Mouse (Mus musculus) induced T-regulatory cell, adult 2 months (primary cell): ENCODE data around the gene Olfr1378.

ENCODE experiments used
- DNase-seq: peaks from one replicate; pipeline ENCODE4 v3.0.0-alpha.2; 2012; ENCODE audit warnings: low read depth

Olfr1378 gene

GRCm38 (mm10) chr11:50966230-50966629 is at the start of gene Olfr1378:
TSS of gene Olfr1378 (plus strand) at chr11:50966530.
- no peak for DNase-seq

- no peak for DNase-seq
These were observed 35.8 kb upstream of the Olfr1378 start for GRCm38 (mm10) chr11:50930469-50931014.

GRCm38 (mm10) chr11:50931021-50931420 is 35.3 kb upstream of the Olfr1378 start:
- no peak for DNase-seq

GRCm38 (mm10) chr11:50931451-50931866 is 34.9 kb upstream of the Olfr1378 start, which contains the start of gene Zfp354b:
TSS of gene Zfp354b (minus strand) at chr11:50931633.
- DNase-seq, result peak; percentile 6

GRCm38 (mm10) chr11:50932040-50932439 is 34.3 kb upstream of the Olfr1378 start:
- DNase-seq, result no peak

- no peak for DNase-seq
These were observed 27.9 kb upstream of the Olfr1378 start for GRCm38 (mm10) chr11:50938435-50938834.

GRCm38 (mm10) chr11:50939621-50940366 is 26.5 kb upstream of the Olfr1378 start:
- DNase-seq, result peak; percentile 60

GRCm38 (mm10) chr11:50942386-50942785 is 23.9 kb upstream of the Olfr1378 start:
- no peak for DNase-seq

- no peak for DNase-seq
These were observed 22.8 kb upstream of the Olfr1378 start, which contains the start of gene 4933414I15Rik for GRCm38 (mm10) chr11:50943506-50943905. TSS of gene 4933414I15Rik (minus strand) at chr11:50943765.

- peak; percentile 65 for DNase-seq
These were observed 14.0 kb upstream of the Olfr1378 start for GRCm38 (mm10) chr11:50952290-50952689.

GRCm38 (mm10) chr11:50953665-50954064 is 12.7 kb upstream of the Olfr1378 start, which contains the start of gene Prop1:
TSS of gene Prop1 (minus strand) at chr11:50953765.
- no peak for DNase-seq

GRCm38 (mm10) chr11:50964886-50965285 is 1.4 kb upstream of the Olfr1378 start:
- no peak for DNase-seq

GRCm38 (mm10) chr11:50977216-50977615 is 10.9 kb downstream of the Olfr1378 start:
- DNase-seq, result peak; percentile 2

- DNase-seq, result no peak
These were observed 15.3 kb downstream of the Olfr1378 start, which contains the start of gene Olfr1377 for GRCm38 (mm10) chr11:50981667-50982066. TSS of gene Olfr1377 (plus strand) at chr11:50981967.

- no peak for DNase-seq
These were observed 37.0 kb downstream of the Olfr1378 start, which contains the start of gene Olfr51 for GRCm38 (mm10) chr11:51003296-51003695. TSS of gene Olfr51 (plus strand) at chr11:51003596.

- no peak for DNase-seq
These were observed 45.5 kb downstream of the Olfr1378 start for GRCm38 (mm10) chr11:51011821-51012220.

- DNase-seq, result no peak
These were observed 47.6 kb downstream of the Olfr1378 start, which contains the start of gene Olfr54 for GRCm38 (mm10) chr11:51013936-51014335. TSS of gene Olfr54 (plus strand) at chr11:51014236.

- no peak for DNase-seq
These were observed 50.0 kb downstream of the Olfr1378 start for GRCm38 (mm10) chr11:51016341-51016740.
